Mouse (Mus musculus): ENCODE results near the gene Spock1.

GRCm38 (mm10) chr13:57450189-57450821 lies 457.8 kb downstream of the Spock1 start:
- TF ChIP-seq CTCF (IDR thresholded peaks at IDR 0.05; ENCODE audit: low read depth) (no peak), EP300 (optimal IDR thresholded peaks at IDR 0.05) (no peak)

Measured in stomach, postnatal 0 days (tissue).